Mouse (Mus musculus) adrenal gland, postnatal 14 days (tissue): ENCODE results near the gene Tlcd2. TPM values are rescaled to one million over a fixed set of nuclear protein-coding genes. Genes with fewer than 3 reads are reported as not detected.

Source experiments
- DNase-seq: peaks from one replicate; pipeline ENCODE4 v3.0.0; 2021; ENCODE audit warnings: mixed read lengths
- long read RNA-seq, 2 experiments: library from polyadenylated mRNA; stranded (forward); transcript quantifications; one replicate each; pipeline ENCODE4 v2.0.0; 2021
- total RNA-seq: library from RNA; stranded (reverse); gene quantifications from 2 replicates; pipeline ENCODE4 v1.2.3, GENCODE M21; 2021

Gene Tlcd2
- 13.9 and 24.7 TPM in 2 replicates for total RNA-seq
- long read RNA-seq, experiment 1, partial matches to known transcripts: 4 of 9 reads
- long read RNA-seq, experiment 1, other reads (novel, unspliced or antisense): 1 of 9 reads
- long read RNA-seq, experiment 2, partial matches to known transcripts: 9 of 14 reads
- long read RNA-seq, experiment 2, other reads (novel, unspliced or antisense): 3 of 14 reads

GRCm38 (mm10) chr11:75460844-75461742 lies at the start of gene Tlcd2:
TSS of gene Tlcd2 (plus strand) at chr11:75461715.
- DNase-seq: peak; percentile 100

GRCm38 (mm10) chr11:75415096-75415495 lies 46.4 kb upstream of the Tlcd2 start:
- DNase-seq: no peak

- DNase-seq: peak; percentile 6
Measured at GRCm38 (mm10) chr11:75415994-75416393, 45.5 kb upstream of the Tlcd2 start.

GRCm38 (mm10) chr11:75420037-75420436 lies 41.5 kb upstream of the Tlcd2 start:
- peak; percentile 2 for DNase-seq

GRCm38 (mm10) chr11:75420810-75421374 lies 40.6 kb upstream of the Tlcd2 start:
- no peak for DNase-seq

GRCm38 (mm10) chr11:75421375-75422012 lies 40.0 kb upstream of the Tlcd2 start:
- peak; percentile 47 for DNase-seq

GRCm38 (mm10) chr11:75422013-75422792 lies 39.3 kb upstream of the Tlcd2 start, which contains the start of gene Serpinf1:
TSS of gene Serpinf1 (minus strand) at chr11:75422701.
- DNase-seq: no peak

- DNase-seq: no peak
Measured at GRCm38 (mm10) chr11:75423091-75423490, 38.4 kb upstream of the Tlcd2 start.

GRCm38 (mm10) chr11:75424033-75424432 lies 37.5 kb upstream of the Tlcd2 start:
- no peak for DNase-seq

GRCm38 (mm10) chr11:75424459-75424858 lies 37.1 kb upstream of the Tlcd2 start:
- DNase-seq: no peak

GRCm38 (mm10) chr11:75429019-75429705 lies 32.4 kb upstream of the Tlcd2 start:
- no peak for DNase-seq

GRCm38 (mm10) chr11:75431307-75431706 lies 30.2 kb upstream of the Tlcd2 start:
- DNase-seq: peak; percentile 46

- no peak for DNase-seq
Measured at GRCm38 (mm10) chr11:75434138-75434537, 27.4 kb upstream of the Tlcd2 start.

GRCm38 (mm10) chr11:75438194-75438593 lies 23.3 kb upstream of the Tlcd2 start:
- DNase-seq: no peak

GRCm38 (mm10) chr11:75438804-75439203 lies 22.7 kb upstream of the Tlcd2 start:
- DNase-seq: no peak

GRCm38 (mm10) chr11:75439363-75439762 lies 22.2 kb upstream of the Tlcd2 start, which contains the start of gene Serpinf2:
TSS of gene Serpinf2 (minus strand) at chr11:75439591.
- DNase-seq: no peak

GRCm38 (mm10) chr11:75439951-75440350 lies 21.6 kb upstream of the Tlcd2 start:
- DNase-seq: no peak

- DNase-seq: no peak
Measured at GRCm38 (mm10) chr11:75441034-75441433, 20.5 kb upstream of the Tlcd2 start.

- DNase-seq: no peak
Measured at GRCm38 (mm10) chr11:75441601-75442000, 19.9 kb upstream of the Tlcd2 start.

GRCm38 (mm10) chr11:75443711-75444110 lies 17.8 kb upstream of the Tlcd2 start:
- DNase-seq: no peak

- DNase-seq: no peak
Measured at GRCm38 (mm10) chr11:75448575-75448974, 12.9 kb upstream of the Tlcd2 start.
